Mouse (Mus musculus) G1E (cell line): ENCODE results near the gene Tpp1.
"Not testable (repeated sequence)": the region's sequence is repeated elsewhere in the genome, so short reads cannot be mapped to it uniquely, and the experiment has no call there.

Experiments
- CTCF ChIP-seq: IDR thresholded peaks from 2 replicates; pipeline ENCODE4 v1.5.1; 2012; ENCODE audit warnings: low read depth, low read length, inconsistent platforms, mixed read lengths
- GATA1 ChIP-seq: IDR thresholded peaks from 2 replicates; pipeline ENCODE4 v1.6.1; 2012; ENCODE audit warnings: borderline replicate concordance, low read length, inconsistent platforms, mixed read lengths

GRCm38 (mm10) chr7:105743246-105743925 lies 8.6 kb downstream of the Tpp1 start:
- not testable (repeated sequence) for TF ChIP-seq CTCF, GATA1
